Mouse (Mus musculus): Measurements from ENCODE around the gene Ids. TPM values are rescaled to one million over a fixed set of nuclear protein-coding genes. Genes with fewer than 3 reads are reported as not detected.
"Not testable (repeated sequence)": the region's sequence is repeated elsewhere in the genome, so short reads cannot be mapped to it uniquely, and the experiment has no call there.

Ids gene
- 13.3 and 14.1 TPM in 2 replicates for polyA plus RNA-seq (2015; fragmentation: Nextera tagmentation; extraction: Ambion mirVana)

DNA sequence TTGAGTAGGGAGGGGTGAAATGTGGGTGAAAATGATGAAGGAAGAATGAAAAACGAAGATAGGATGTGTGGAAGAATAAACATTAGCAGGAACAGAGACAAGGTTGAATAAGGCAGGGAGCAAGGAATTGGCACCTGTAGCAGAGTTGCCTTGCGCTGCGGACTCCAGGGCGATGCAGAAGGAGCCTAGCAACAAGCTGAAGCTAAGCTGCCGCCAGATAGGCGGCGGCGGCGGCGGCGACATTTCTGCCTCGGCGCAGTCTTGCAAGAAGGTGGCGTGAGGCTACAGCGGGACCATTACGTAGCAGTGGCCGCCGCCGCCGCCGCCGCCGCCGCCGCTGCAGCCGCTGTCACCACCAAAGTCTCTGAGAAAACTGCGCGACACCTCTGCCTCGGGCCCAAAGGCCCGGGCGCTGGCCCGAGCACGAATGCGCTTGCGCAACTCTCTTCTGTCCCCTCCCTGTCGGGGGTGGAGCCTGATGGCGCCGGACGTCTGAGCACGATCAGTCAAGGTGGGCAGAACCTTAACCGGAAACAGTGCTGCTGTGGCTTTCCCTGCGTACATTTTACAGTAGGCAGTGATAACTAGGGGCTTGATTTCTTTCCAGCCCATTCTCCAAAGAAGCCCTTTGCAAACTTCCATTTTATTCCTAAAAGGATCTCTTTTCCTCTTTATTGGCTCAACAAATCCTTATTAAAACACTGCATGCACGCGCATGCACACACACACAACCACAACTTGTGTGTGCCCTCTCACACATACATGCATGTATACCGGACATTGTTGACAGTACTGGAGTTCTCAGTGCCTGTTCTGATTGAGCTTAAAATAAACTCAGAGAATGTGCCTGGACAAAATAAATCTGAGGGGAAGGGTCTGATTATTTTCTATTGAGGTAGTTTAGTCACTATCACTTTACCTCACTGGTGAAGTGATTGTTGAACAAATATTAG, at the start of gene Ids:
TSS of gene Ids (minus strand) at position 424 of the 953 bp plus-strand sequence.
- Histone ChIP-seq H3K27me3 (no peaks in the 10 kb centered on the region), H3K4me2 (peak within 1 kb of the TSS; percentile 59), H3K27ac (peak within 1 kb of the TSS; percentile 75), H3K36me3 (peaks cover 7% of the 10 kb centered on the region), H3K4me3 (peak within 1 kb of the TSS; percentile 47), H3K4me1 (replicated peaks) (peaks cover 16% of the 10 kb centered on the region), H3K9ac (peak within 1 kb of the TSS; percentile 70), H3K9me3 (no peaks in the 10 kb centered on the region)
- peak; percentile 96 for ATAC-seq (ENCODE audit: low FRiP score)
- 11% methylated on average over 45 of the region's 45 CpGs for WGBS

DNA sequence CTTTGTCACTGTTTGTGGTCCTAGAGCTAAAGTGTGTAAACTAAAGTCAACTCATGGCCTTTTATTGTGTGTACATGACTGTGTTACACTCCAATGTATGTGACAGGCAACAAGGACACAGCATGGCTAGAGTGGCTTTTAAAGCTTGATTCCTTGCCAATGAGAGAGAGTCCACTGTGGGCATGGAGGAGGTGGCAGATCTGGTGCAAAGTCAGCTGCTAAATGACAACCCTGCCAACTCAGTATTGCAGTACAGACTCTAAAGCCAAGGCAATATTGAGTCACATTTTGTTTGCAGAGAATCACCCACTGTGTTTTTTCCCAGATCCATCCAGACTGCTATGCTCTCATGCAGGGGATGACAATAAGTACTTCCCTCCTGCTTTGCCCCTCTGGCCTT, 27.8 kb upstream of the Ids start:
- not testable (repeated sequence) for H3K4me3 ChIP-seq; ATAC-seq (ENCODE audit: low FRiP score); H3K27ac ChIP-seq; H3K36me3 ChIP-seq; H3K27me3 ChIP-seq; H3K4me1 ChIP-seq (replicated peaks); H3K9me3 ChIP-seq; H3K9ac ChIP-seq; H3K4me2 ChIP-seq

DNA sequence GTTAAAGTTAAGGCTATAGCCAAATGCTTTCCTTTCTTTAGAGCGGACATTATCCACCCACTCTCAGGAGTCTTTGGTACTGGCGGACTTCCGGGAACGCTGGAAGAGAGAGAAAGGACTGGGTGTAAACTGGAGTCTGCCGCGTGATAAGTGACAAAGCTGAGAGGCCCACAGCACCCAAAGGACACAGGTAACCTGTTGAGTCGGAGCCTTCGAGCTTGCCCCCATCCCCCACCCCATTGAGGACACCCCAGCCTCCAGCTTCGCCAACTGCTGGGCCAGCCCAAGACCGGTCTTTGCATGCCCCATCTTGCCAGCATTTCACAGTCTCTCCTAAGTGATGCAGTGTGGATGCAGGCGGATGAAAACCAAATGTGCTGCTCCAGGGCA, 21.1 kb upstream of the Ids start:
- H3K9ac ChIP-seq = peak overlapping the region; percentile 69
- peaks cover 5% of the 10 kb centered on the region for H3K36me3 ChIP-seq
- WGBS = 24% methylated on average over 11 of the region's 11 CpGs
- peak overlapping the region; percentile 58 for H3K4me2 ChIP-seq
- H3K27ac ChIP-seq = peak overlapping the region; percentile 83
- H3K27me3 ChIP-seq = no peaks in the 10 kb centered on the region
- H3K9me3 ChIP-seq = no peaks in the 10 kb centered on the region
- ATAC-seq (ENCODE audit: low FRiP score) = peak; percentile 65
- peaks cover 11% of the 10 kb centered on the region for H3K4me1 ChIP-seq (replicated peaks)
- peak overlapping the region; percentile 50 for H3K4me3 ChIP-seq

DNA sequence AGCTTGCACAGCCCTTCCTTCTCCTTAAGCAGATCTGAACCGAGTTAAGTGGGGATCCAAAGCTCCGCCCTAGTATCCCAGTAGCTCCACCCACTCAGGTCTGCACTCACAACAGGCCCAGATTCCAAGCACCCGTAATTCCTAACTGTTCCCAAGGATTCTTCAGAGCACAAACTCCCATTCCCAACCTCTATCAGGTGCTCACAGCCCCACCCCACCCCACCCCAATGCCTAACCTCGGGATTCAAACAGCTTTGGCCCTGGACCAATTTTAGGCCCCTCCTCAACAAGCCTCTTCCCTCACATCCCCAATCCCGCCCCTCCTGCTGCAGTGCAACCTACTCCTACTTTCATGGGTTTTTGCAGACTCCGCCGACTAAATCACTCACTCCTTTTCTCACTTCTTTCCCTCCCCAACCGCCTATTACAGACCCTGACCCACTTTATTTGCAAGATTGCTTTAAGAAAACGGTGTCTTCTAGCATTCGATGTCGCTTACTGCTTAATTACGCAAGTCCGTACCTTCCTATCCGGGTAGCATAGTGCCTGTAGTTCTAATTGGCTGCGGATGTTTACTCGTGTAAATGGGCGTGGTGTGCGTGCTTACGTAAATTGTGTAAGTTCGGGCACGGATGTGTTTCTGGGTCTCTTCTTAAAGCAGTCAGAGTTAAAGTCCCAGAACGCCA, 20.5 kb upstream of the Ids start, which contains the start of gene 1110012L19Rik:
TSS of gene 1110012L19Rik (plus strand) at position 602 of the 686 bp plus-strand sequence.
- Histone ChIP-seq H3K4me3 (peak within 1 kb of the TSS; percentile 50), H3K4me2 (peak within 1 kb of the TSS; percentile 58), H3K36me3 (peaks cover 5% of the 10 kb centered on the region), H3K4me1 (replicated peaks) (peaks cover 11% of the 10 kb centered on the region), H3K27me3 (no peaks in the 10 kb centered on the region), H3K27ac (peak within 1 kb of the TSS; percentile 83), H3K9me3 (no peaks in the 10 kb centered on the region), H3K9ac (peak within 1 kb of the TSS; percentile 69)
- ATAC-seq (ENCODE audit: low FRiP score) = peak; percentile 97
- WGBS = 18% methylated on average over 22 of the region's 22 CpGs

DNA sequence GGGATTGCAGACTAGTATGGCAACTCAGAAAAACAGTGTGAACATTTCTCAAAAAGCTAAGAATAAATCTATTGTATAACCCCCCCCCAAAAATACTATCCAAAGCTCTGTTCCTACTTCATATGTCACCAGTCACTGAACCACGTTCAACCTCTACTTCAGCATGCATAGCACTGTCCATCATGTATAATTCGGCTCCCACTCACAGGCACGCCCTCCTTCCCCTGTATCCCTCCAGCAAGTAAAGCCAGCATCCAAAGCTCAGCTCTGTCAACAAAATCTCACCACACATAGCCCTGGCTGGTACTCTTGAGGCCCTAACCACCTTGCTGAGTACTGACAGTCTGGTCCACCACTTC, 20.0 kb upstream of the Ids start:
- Histone ChIP-seq H3K9ac (peak overlapping the region; percentile 69), H3K36me3 (peaks cover 5% of the 10 kb centered on the region), H3K4me2 (peak overlapping the region; percentile 52), H3K27me3 (no peaks in the 10 kb centered on the region), H3K4me3 (peak overlapping the region; percentile 50), H3K9me3 (no peaks in the 10 kb centered on the region), H3K4me1 (replicated peaks) (peaks cover 11% of the 10 kb centered on the region), H3K27ac (peak overlapping the region; percentile 83)
- 54% methylated on average over 3 of the region's 3 CpGs for WGBS
- peak; percentile 50; the same call in 1 of the 2 replicates for ATAC-seq (ENCODE audit: low FRiP score)

DNA sequence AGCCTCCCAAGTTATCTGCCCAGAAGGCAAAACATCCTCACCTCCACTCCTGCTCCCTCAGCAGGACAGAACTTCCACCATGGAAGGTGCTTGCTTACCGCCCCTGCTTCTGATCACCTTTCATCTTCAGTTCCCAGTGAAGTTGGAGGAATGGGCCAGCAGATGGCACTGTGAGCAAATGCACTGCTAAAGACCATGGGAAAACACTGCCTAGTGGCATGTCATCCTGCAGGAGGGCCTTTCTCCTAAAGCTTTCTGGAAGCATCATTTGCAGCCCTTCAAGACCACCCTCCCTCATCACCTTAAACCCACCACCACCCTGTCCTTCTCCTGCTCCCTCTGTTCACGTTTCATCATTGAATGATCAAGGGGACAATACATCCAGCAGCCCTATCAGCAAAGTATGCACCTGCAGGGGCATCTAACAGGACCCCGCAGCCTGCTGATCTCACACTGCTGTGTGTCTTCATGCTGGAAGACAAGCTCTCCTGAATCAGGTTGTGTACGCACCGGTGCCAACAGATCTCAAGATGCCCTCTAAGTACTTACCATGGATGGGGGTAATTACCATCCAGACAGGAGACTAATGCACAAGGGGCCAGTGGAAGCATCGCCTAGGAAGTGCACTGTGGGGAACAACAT, 9.7 kb upstream of the Ids start:
- ATAC-seq (ENCODE audit: low FRiP score) = peak; percentile 76
- WGBS = 67% methylated on average over 6 of the region's 6 CpGs
- not testable (repeated sequence) for H3K4me2 ChIP-seq; H3K4me1 ChIP-seq (replicated peaks); H3K9ac ChIP-seq; H3K27me3 ChIP-seq; H3K27ac ChIP-seq; H3K9me3 ChIP-seq; H3K4me3 ChIP-seq; H3K36me3 ChIP-seq

DNA sequence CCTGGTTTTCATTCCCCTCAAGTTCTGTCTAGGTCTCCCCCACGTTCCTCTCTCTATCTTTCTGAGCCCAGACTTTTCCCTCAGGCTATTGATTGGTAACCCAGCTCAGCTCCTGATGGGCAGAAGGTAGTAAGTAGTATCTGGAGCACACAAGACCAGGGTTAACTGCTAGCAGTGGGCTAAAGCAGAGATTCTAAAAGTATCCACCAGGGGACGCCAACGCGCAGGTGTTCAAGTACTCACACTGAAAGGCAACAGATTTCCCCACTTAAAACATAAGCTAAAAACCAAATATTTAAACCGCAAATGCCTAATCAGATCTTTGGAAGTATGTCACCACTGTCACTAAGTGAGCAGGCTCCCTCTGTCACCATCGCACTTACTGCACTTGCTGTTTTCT, 4.9 kb upstream of the Ids start:
- H3K4me3 ChIP-seq; H3K9me3 ChIP-seq; H3K9ac ChIP-seq; H3K4me1 ChIP-seq (replicated peaks); H3K4me2 ChIP-seq; H3K36me3 ChIP-seq; H3K27me3 ChIP-seq; H3K27ac ChIP-seq; ATAC-seq (ENCODE audit: low FRiP score): not testable (repeated sequence)
- 14% methylated on average over 2 of the region's 6 CpGs for WGBS

DNA sequence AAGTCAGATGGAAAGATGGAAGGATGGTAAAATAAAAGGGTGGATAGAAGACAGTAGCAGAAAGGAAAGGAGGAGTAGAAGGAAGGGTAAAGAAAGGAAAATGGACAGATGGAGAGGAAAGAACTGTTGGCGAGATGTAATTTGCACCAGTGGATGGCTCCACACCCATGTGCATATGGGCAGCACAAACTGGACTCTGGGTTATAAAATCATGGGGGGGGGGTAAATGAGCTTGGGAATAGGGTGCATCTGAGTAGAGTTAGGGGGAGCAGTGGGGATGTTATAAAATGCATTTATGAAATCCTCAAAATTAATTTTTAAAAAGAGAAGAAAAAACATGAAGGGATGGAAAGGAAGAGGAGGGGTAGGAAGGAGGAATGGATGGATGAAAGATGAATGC, 682 bp downstream of the Ids start:
- peak overlapping the region; percentile 70 for H3K9ac ChIP-seq
- no peak overlapping the region for H3K27ac ChIP-seq
- 40% methylated on average over 1 of the region's 1 CpGs for WGBS

DNA sequence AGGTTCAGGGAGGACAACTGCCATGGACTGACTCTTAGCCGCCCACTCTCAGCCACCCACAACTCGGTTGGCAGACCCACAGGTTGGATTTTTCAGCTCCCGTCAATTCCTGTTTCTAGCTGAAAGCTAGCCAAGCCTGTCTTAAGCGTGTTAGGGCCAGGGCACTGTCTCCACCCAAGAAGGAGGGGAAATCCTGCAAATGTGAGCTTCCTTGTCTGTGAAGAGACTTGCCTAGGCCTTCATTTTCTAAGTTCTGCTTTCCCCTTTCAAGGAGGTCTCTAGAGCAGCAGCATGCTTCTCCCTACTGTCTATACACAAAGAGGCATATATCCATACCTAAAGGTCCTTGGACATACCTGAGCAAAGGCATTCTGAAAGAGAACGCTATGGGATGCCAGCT, 1.4 kb downstream of the Ids start:
- H3K9ac ChIP-seq = peak overlapping the region; percentile 70
- H3K4me2 ChIP-seq = peak overlapping the region; percentile 59
- WGBS = 88% methylated on average over 5 of the region's 5 CpGs
- ATAC-seq (ENCODE audit: low FRiP score) = peak; percentile 22; the same call in 1 of the 2 replicates
- H3K4me1 ChIP-seq (replicated peaks) = peaks cover 16% of the 10 kb centered on the region
- no peaks in the 10 kb centered on the region for H3K27me3 ChIP-seq
- H3K9me3 ChIP-seq = no peaks in the 10 kb centered on the region
- H3K27ac ChIP-seq = no peak overlapping the region
- peak overlapping the region; percentile 47 for H3K4me3 ChIP-seq
- peaks cover 21% of the 10 kb centered on the region for H3K36me3 ChIP-seq

More for the DNA sequence above, 682 bp downstream of the Ids start:
- peaks cover 16% of the 10 kb centered on the region for H3K4me1 ChIP-seq (replicated peaks)
- no peaks in the 10 kb centered on the region for H3K27me3 ChIP-seq
- peak overlapping the region; percentile 47 for H3K4me3 ChIP-seq
- no peaks in the 10 kb centered on the region for H3K9me3 ChIP-seq
- peak; percentile 19; the same call in 1 of the 2 replicates for ATAC-seq (ENCODE audit: low FRiP score)
- H3K36me3 ChIP-seq = peaks cover 14% of the 10 kb centered on the region
- H3K4me2 ChIP-seq = peak overlapping the region; percentile 59

DNA sequence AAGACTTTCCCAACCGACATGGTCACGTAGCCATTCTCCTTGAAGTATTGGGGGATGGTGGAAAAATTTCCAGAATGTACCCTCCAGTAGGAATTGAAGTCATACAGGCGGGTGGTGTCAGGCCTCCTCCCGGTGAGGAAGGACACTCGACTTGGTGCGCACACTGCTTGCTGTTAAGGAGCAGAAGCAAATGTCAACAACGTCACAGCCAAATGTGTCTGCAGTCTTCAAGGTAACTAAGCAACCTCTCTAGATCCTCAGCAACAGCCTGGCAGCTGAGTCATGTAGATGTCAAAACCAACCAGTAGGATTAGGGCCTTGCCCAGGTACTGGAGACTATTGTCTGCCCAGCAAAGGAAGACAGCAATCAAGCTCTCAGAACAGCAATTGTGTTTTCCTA, 1.9 kb downstream of the Ids start:
- Histone ChIP-seq H3K27ac (no peak overlapping the region), H3K4me2 (peak overlapping the region; percentile 59), H3K27me3 (no peaks in the 10 kb centered on the region), H3K9me3 (no peaks in the 10 kb centered on the region), H3K36me3 (peaks cover 26% of the 10 kb centered on the region), H3K4me3 (peak overlapping the region; percentile 47), H3K4me1 (replicated peaks) (peaks cover 16% of the 10 kb centered on the region), H3K9ac (no peak overlapping the region)
- whole genome bisulfite sequencing = 91% methylated on average over 7 of the region's 7 CpGs
- no peak for ATAC-seq (ENCODE audit: low FRiP score)

DNA sequence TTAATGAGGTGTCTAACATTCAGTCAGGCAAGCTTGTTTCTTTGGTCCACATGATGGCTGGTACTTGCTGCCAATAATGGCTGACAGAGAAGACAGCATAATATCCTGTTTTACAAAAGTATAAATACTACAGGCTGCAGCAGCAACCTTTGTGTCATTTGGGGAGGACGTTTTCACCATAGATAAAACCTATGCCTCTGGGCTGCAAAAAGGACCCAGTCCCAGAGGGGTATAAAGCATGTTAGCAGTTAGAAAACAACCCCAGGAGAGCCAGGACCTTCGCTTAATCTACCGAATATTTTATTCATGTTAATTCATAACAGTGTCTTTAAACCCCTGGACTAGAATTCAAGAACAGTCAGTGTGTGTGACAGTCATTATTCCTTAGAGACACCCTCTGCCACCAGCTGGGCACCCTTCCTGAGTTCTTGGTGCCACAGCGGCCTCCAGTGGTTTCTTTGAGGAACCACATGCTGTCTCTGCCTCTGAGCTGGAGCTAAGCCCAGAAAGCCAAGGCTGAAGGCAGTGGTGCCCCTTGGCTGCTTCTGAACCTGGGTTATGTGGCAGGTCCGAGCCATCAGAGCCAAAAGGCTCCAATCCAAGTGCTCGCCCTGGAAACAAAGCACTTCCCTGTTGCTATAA, 34.6 kb downstream of the Ids start:
- Histone ChIP-seq H3K4me1 (replicated peaks) (peaks cover 3% of the 10 kb centered on the region; the same call in 1 of the 2 replicates), H3K4me2 (no peak overlapping the region), H3K9me3 (no peaks in the 10 kb centered on the region), H3K9ac (no peak overlapping the region), H3K27ac (no peak overlapping the region), H3K36me3 (no peaks in the 10 kb centered on the region), H3K27me3 (no peaks in the 10 kb centered on the region), H3K4me3 (no peak overlapping the region)
- peak; percentile 88 for ATAC-seq (ENCODE audit: low FRiP score)
- WGBS = 19% methylated on average over 6 of the region's 6 CpGs

Data from hindbrain, embryonic 13.5 days (tissue).